Mouse (Mus musculus) testis, postnatal 10 days (tissue): ENCODE measurements at regions not wholly inside any gene's neighbourhood (a gene's known extent, or its start where the extent isn't known, plus 50 kb on each side); places are given as distances from the start of the nearest gene placed in this dataset.
"Not testable (repeated sequence)": the region's sequence is repeated elsewhere in the genome, so short reads cannot be mapped to it uniquely, and the experiment has no call there.

ENCODE experiments used
- DNase-seq: peaks from one replicate; pipeline ENCODE4 v3.0.0; 2021; ENCODE audit warnings: low spot score

- DNase-seq, result no peak
Measured at GRCm38 (mm10) chr3:54541389-54541788, 151.2 kb upstream of the Supt20 start.

GRCm38 (mm10) chr3:54545393-54545792 is 147.2 kb upstream of the Supt20 start:
- DNase-seq, result no peak

- no peak for DNase-seq
Measured at GRCm38 (mm10) chr3:54551908-54552307, 140.7 kb upstream of the Supt20 start.

GRCm38 (mm10) chr3:54555954-54556353 is 136.7 kb upstream of the Supt20 start:
- DNase-seq, result no peak

- DNase-seq, result no peak
Measured at GRCm38 (mm10) chr3:54559053-54559452, 133.6 kb upstream of the Supt20 start.

GRCm38 (mm10) chr3:54559527-54559926 is 133.1 kb upstream of the Supt20 start:
- DNase-seq, result no peak

- DNase-seq, result no peak
Measured at GRCm38 (mm10) chr3:54560056-54560922, 132.3 kb upstream of the Supt20 start.

GRCm38 (mm10) chr3:54567329-54567728 is 125.3 kb upstream of the Supt20 start:
- no peak for DNase-seq

- no peak for DNase-seq
Measured at GRCm38 (mm10) chr3:54568096-54568495, 124.5 kb upstream of the Supt20 start.

GRCm38 (mm10) chr3:54570501-54570900 is 122.1 kb upstream of the Supt20 start:
- no peak for DNase-seq

GRCm38 (mm10) chr3:54577851-54578250 is 114.8 kb upstream of the Supt20 start:
- DNase-seq, result no peak

- no peak for DNase-seq
Measured at GRCm38 (mm10) chr3:54579425-54579824, 113.2 kb upstream of the Supt20 start.

GRCm38 (mm10) chr3:54580339-54580738 is 112.3 kb upstream of the Supt20 start:
- no peak for DNase-seq

GRCm38 (mm10) chr3:54585781-54586180 is 106.8 kb upstream of the Supt20 start:
- DNase-seq, result not testable (repeated sequence)

- DNase-seq, result no peak
Measured at GRCm38 (mm10) chr3:54587127-54587995, 105.2 kb upstream of the Supt20 start.

- no peak for DNase-seq
Measured at GRCm38 (mm10) chr3:54588198-54588597, 104.4 kb upstream of the Supt20 start.

GRCm38 (mm10) chr3:54589976-54590375 is 102.6 kb upstream of the Supt20 start:
- no peak for DNase-seq

GRCm38 (mm10) chr3:54591160-54591559 is 101.4 kb upstream of the Supt20 start:
- no peak for DNase-seq

GRCm38 (mm10) chr3:54592064-54592463 is 100.5 kb upstream of the Supt20 start:
- DNase-seq, result no peak

GRCm38 (mm10) chr3:54592655-54593428 is 99.8 kb upstream of the Supt20 start:
- no peak for DNase-seq

- no peak for DNase-seq
Measured at GRCm38 (mm10) chr3:54595193-54595592, 97.4 kb upstream of the Supt20 start.
